Comparison of ENCODE assay signal across 37 mouse cellular contexts in the genomic region with DNA sequence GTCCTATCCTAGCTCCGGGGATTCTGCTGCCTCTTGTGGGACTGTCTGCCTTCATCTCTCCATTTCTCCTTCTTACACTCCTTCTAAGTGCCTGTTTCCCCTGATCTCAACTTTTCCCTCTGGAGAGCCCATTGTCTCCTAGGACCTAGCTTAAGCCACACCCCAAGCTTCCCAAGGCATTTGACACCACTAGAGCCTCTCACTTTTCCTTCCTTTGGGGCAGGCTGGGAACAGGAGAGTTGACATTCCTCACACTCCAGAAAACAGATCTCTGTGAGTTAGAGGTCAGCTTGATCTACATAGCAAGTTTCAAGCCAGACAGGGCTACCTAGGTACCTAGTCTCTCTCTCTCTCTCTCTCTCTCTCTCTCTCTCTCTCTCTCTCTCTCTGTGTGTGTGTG. TPM values are rescaled to one million over a fixed set of nuclear protein-coding genes. Genes with fewer than 3 reads are reported as not detected.
A peak's percentile ranks its signal among the peaks of the same experiment; 100 is the strongest.
DNase-seq lines count a peak whose midpoint lies in the region; ATAC-seq and TF ChIP-seq lines count a peak whose summit lies in the region.
"Had no signal": no experiment of that assay in that cellular context is flagged by ENCODE, and none has a peak within 500 bp of the region (broad histone marks: within the 10 kb centered on the region; RNA-seq: fewer than 3 reads in every experiment).

No protein-coding gene starts in this region.

- H3K27me3 ChIP-seq in lung, embryonic 14.5 days (ENCODE audit: insufficient read depth, low read length) = no peaks in the 10 kb centered on the region
- H3K27me3 ChIP-seq in stomach, postnatal 0 days (ENCODE audit: control insufficient read depth, insufficient read depth, low read length) = no peaks in the 10 kb centered on the region

- no peaks in the 10 kb centered on the region for H3K4me1 ChIP-seq in lung, embryonic 14.5 days (ENCODE audit: insufficient read depth)
- H3K4me1 ChIP-seq in stomach, postnatal 0 days (replicated peaks; ENCODE audit: control insufficient read depth, insufficient read depth) = no peaks in the 10 kb centered on the region

- H3K9me3 ChIP-seq in lung, embryonic 14.5 days (ENCODE audit: low read depth, low read length) = no peaks in the 10 kb centered on the region
- H3K9me3 ChIP-seq in stomach, postnatal 0 days (ENCODE audit: control insufficient read depth, low read length) = no peaks in the 10 kb centered on the region
- H3K9me3 ChIP-seq: forebrain, embryonic 13.5 days; heart, embryonic 10.5 days; heart, embryonic 15.5 days; limb, embryonic 10.5 days; limb, embryonic 15.5 days; liver, embryonic 13.5 days; midbrain, embryonic 12.5 days; neural tube, embryonic 13.5 days; stomach, embryonic 15.5 days had no signal

- DNase-seq in lung, embryonic 14.5 days = peak; percentile 26
- no peak for DNase-seq in lung, postnatal 4 days
- DNase-seq in R1 (ENCODE audit: low read depth, low spot score) = peak; percentile 96
- peak; percentile 67 for DNase-seq in embryo, embryonic 10 days (ENCODE audit: low spot score)
- DNase-seq in forelimb bud, embryonic 11.5 days (ENCODE audit: low read depth, low spot score) = peak; percentile 27
- DNase-seq in stomach, postnatal 0 days (ENCODE audit: low spot score) = no peak
- DNase-seq in gastrocnemius, postnatal 25 days = no peak
- DNase-seq in cerebellum, postnatal 10 days = no peak
- DNase-seq: adrenal gland, adult 8-10 months; B cell, adult 2 months; cerebellum, adult 11 months; cerebellum, adult 9-10 months; gastrocnemius, postnatal 14 days; heart, adult 11 months; kidney, adult 8-10 months; kidney, postnatal 25 days; liver, embryonic 13.5 days; lung, adult 2 months; thymus, postnatal 14 days had no signal

- H3K27ac ChIP-seq in lung, embryonic 14.5 days (ENCODE audit: low read depth) = no peak overlapping the region
- H3K27ac ChIP-seq in stomach, postnatal 0 days (replicated peaks) = no peak overlapping the region
- H3K27ac ChIP-seq: heart, embryonic 10.5 days; heart, embryonic 15.5 days; limb, embryonic 10.5 days; limb, embryonic 15.5 days; liver, embryonic 13.5 days; midbrain, embryonic 12.5 days; stomach, embryonic 15.5 days had no signal

- no peak overlapping the region for H3K9ac ChIP-seq in lung, embryonic 14.5 days
- no peak overlapping the region for H3K9ac ChIP-seq in stomach, postnatal 0 days (ENCODE audit: low read length)
- H3K9ac ChIP-seq: forebrain, embryonic 13.5 days; heart, embryonic 15.5 days; limb, embryonic 15.5 days; liver, embryonic 13.5 days; midbrain, embryonic 12.5 days; neural tube, embryonic 13.5 days; stomach, embryonic 15.5 days had no signal

- TF ChIP-seq CTCF in lung, embryonic 14.5 days (IDR thresholded peaks at IDR 0.05; ENCODE audit: low read depth) = no peak
- TF ChIP-seq CTCF in stomach, postnatal 0 days (IDR thresholded peaks at IDR 0.05; ENCODE audit: low read depth) = no peak

- no peak overlapping the region for H3K4me3 ChIP-seq in lung, embryonic 14.5 days (ENCODE audit: low read depth, low read length)
- no peak overlapping the region for H3K4me3 ChIP-seq in stomach, postnatal 0 days (ENCODE audit: low read depth, low read length)
- H3K4me3 ChIP-seq: forebrain, embryonic 13.5 days; heart, embryonic 10.5 days; heart, embryonic 15.5 days; limb, embryonic 10.5 days; limb, embryonic 15.5 days; liver, embryonic 13.5 days; midbrain, embryonic 12.5 days; myocyte; neural tube, embryonic 13.5 days; stomach, embryonic 15.5 days had no signal

- no peak overlapping the region for H3K4me2 ChIP-seq in lung, embryonic 14.5 days
- no peak overlapping the region for H3K4me2 ChIP-seq in stomach, postnatal 0 days (replicated peaks; ENCODE audit: low read depth)
- H3K4me2 ChIP-seq: forebrain, embryonic 13.5 days; heart, embryonic 15.5 days; limb, embryonic 15.5 days; liver, embryonic 13.5 days; midbrain, embryonic 12.5 days; neural tube, embryonic 13.5 days; stomach, embryonic 15.5 days had no signal

- peak; percentile 54; the same call in 1 of the 2 replicates for ATAC-seq in lung, embryonic 14.5 days (ENCODE audit: insufficient read depth)
- no peak for ATAC-seq in stomach, postnatal 0 days (ENCODE audit: low FRiP score, low TSS enrichment)
- ATAC-seq: activated CD4-positive, CD25-positive, alpha-beta regulatory T cell, adult 4 months; forebrain, embryonic 13.5 days; intestine, embryonic 16.5 days; Patski had no signal

- TF ChIP-seq EP300 in stomach, postnatal 0 days (optimal IDR thresholded peaks at IDR 0.05) = no peak

- WGBS in lung, embryonic 14.5 days = 0% methylated on average over 1 of the region's 1 CpGs
- 0% methylated on average over 1 of the region's 1 CpGs for WGBS in stomach, postnatal 0 days

- H3K36me3 ChIP-seq in lung, embryonic 14.5 days (ENCODE audit: insufficient read depth) = no peaks in the 10 kb centered on the region
- no peaks in the 10 kb centered on the region for H3K36me3 ChIP-seq in stomach, postnatal 0 days (ENCODE audit: control insufficient read depth, insufficient read depth, low read length)
- H3K36me3 ChIP-seq: heart, embryonic 10.5 days; heart, embryonic 15.5 days; limb, embryonic 10.5 days; limb, embryonic 15.5 days; liver, embryonic 13.5 days; midbrain, embryonic 12.5 days; neural tube, embryonic 13.5 days; stomach, embryonic 15.5 days had no signal

RNA-seq across cellular contexts. Expression of a gene that starts 3.6 kb away (rescaled TPM):
- not detected in 2 replicates for polyA plus RNA-seq in lung, embryonic 14.5 days (2014; fragmentation: Nextera tagmentation; extraction: Ambion mirVana)
- polyA plus RNA-seq in stomach, postnatal 0 days (2015; fragmentation: Nextera tagmentation; extraction: Ambion mirVana) = not detected in 2 replicates
- total RNA-seq in gastrocnemius, postnatal 25 days (2021) = not detected
- total RNA-seq: adrenal gland, adult 8-10 months; gastrocnemius, postnatal 14 days; heart, postnatal 25 days; megakaryocyte, adult 5-6 weeks; MEL; midbrain, postnatal 0 days had no signal
- polyA plus RNA-seq: activated CD4-positive, CD25-positive, alpha-beta regulatory T cell, adult 4 months; intestine, embryonic 16.5 days; limb, embryonic 10.5 days; limb, embryonic 15.5 days; liver, embryonic 13.5 days; lung, adult 2 months; myocyte; Patski; small intestine, adult 2 months; stomach, embryonic 15.5 days; urinary bladder, adult 2 months had no signal

RNA-seq across cellular contexts. Expression of a gene that starts 42.4 kb away (rescaled TPM):
- 0.11 and 0.41 TPM in 2 replicates for polyA plus RNA-seq in lung, embryonic 14.5 days (2014; fragmentation: Nextera tagmentation; extraction: Ambion mirVana)
- polyA plus RNA-seq in stomach, postnatal 0 days (2015; fragmentation: Nextera tagmentation; extraction: Ambion mirVana) = 0.13 TPM in 2 replicates
- under 1 TPM; 0.38 to 0.43 TPM for total RNA-seq in gastrocnemius, postnatal 25 days (2021)
- total RNA-seq: megakaryocyte, adult 5-6 weeks; MEL had no signal
- polyA plus RNA-seq: activated CD4-positive, CD25-positive, alpha-beta regulatory T cell, adult 4 months; liver, embryonic 13.5 days had no signal

Comparison
In these comparisons a context has a peak if more than half of its experiments do, and no peak if none do; other contexts are left out.
1. DNase-seq: peak in lung, embryonic 14.5 days (single experiment), R1 (single experiment), embryo, embryonic 10 days (single experiment) and forelimb bud, embryonic 11.5 days (single experiment); none in lung, postnatal 4 days (0 of 2), stomach, postnatal 0 days (single experiment), gastrocnemius, postnatal 25 days (single experiment) and cerebellum, postnatal 10 days (0 of 2).